Mouse (Mus musculus) cortical plate, adult 2 months (tissue): ENCODE results near the gene Coq4.

Source experiments
- CTCF ChIP-seq: fragments of 200-500 bp; IDR thresholded peaks from 2 replicates; pipeline ENCODE4 v1.5.1; 2011; ENCODE audit warnings: mild to moderate bottlenecking, control low read depth, low read length; ENCODE audit not compliant: insufficient read depth; ENCODE audit errors: extremely low read depth
- POLR2A ChIP-seq: fragments of 200-500 bp; IDR thresholded peaks from 2 replicates; pipeline ENCODE4 v1.6.1; 2011; ENCODE audit warnings: mild to moderate bottlenecking, low read length, control low read depth; ENCODE audit not compliant: insufficient read depth; ENCODE audit errors: extremely low read depth

- no peak for TF ChIP-seq POLR2A
- TF ChIP-seq CTCF, result no peak
These were observed 48.2 kb downstream of the Coq4 start for GRCm38 (mm10) chr2:29835391-29835899.
